Mouse (Mus musculus) left cerebral cortex, postnatal 10 days (tissue): ENCODE data around the gene Tmem97. TPM values are rescaled to one million over a fixed set of nuclear protein-coding genes. Genes with fewer than 3 reads are reported as not detected.
"Not testable (repeated sequence)": the region's sequence is repeated elsewhere in the genome, so short reads cannot be mapped to it uniquely, and the experiment has no call there.

Experiments used
- DNase-seq, 2 experiments: peaks; one replicate each; pipeline ENCODE4 v3.0.0; 2021 to 2022; ENCODE audit warnings: low spot score in 2 of 2, mixed read lengths in 1 of 2; ENCODE audit errors: extremely low spot score in 1 of 2
- intact Hi-C: fragments of 180-260 bp; cut with DNase I; formaldehyde crosslinking; loops from one replicate; pipeline ENCODE4 v1.15.1; 2025
- total RNA-seq, 2 experiments: library from RNA; stranded (reverse); gene quantifications; 2 replicates each; pipeline ENCODE4 v1.2.3; 2021

Gene Tmem97
- total RNA-seq, 2 experiments from 2014 or later, result 26.2 to 28.8 TPM

GRCm38 (mm10) chr11:78557241-78557640, 6.7 kb upstream of the Tmem97 start:
- intact Hi-C loops, result loop anchor here (5.0 kb wide), 1 partner anchor 400 kb away; no protein-coding TSS in a partner anchor
- DNase-seq, result no peak

GRCm38 (mm10) chr11:78556070-78556469, 5.5 kb upstream of the Tmem97 start:
- intact Hi-C loops, result loop anchor here (5.0 kb wide), 1 partner anchor 401 kb away; no protein-coding TSS in a partner anchor
- no peak for DNase-seq

- intact Hi-C loops, result loop anchor here (5.0 kb wide), 1 partner anchor 402 kb away; no protein-coding TSS in a partner anchor
- no peak for DNase-seq
Observed at GRCm38 (mm10) chr11:78555623-78556022, 5.0 kb upstream of the Tmem97 start.

- DNase-seq, result no peak
- intact Hi-C loops, result no loop called here
Observed at GRCm38 (mm10) chr11:78551059-78551398, 452 bp upstream of the Tmem97 start.

- intact Hi-C loops, result no loop called here
- DNase-seq, result no peak
Observed at GRCm38 (mm10) chr11:78549491-78549987, 1.0 kb downstream of the Tmem97 start.

GRCm38 (mm10) chr11:78547718-78548460, 2.7 kb downstream of the Tmem97 start:
- no peak for DNase-seq
- intact Hi-C loops, result no loop called here

GRCm38 (mm10) chr11:78545181-78545580, 5.4 kb downstream of the Tmem97 start:
- no peak for DNase-seq

GRCm38 (mm10) chr11:78544449-78545111, 6.0 kb downstream of the Tmem97 start:
- intact Hi-C loops, result loop anchor here (5.0 kb wide), 1 partner anchor 408 kb away; no protein-coding TSS in a partner anchor
- DNase-seq, result no peak

More at GRCm38 (mm10) chr11:78545181-78545580, 5.4 kb downstream of the Tmem97 start:
- intact Hi-C loops, result no loop called here

GRCm38 (mm10) chr11:78540358-78540757, 10.2 kb downstream of the Tmem97 start:
- no peak for DNase-seq
- intact Hi-C loops, result loop anchor here (5.0 kb wide), 1 partner anchor 412 kb away; no protein-coding TSS in a partner anchor

GRCm38 (mm10) chr11:78536690-78537084, 13.9 kb downstream of the Tmem97 start:
- DNase-seq, result no peak
- intact Hi-C loops, result no loop called here

GRCm38 (mm10) chr11:78536080-78536689, 14.4 kb downstream of the Tmem97 start, which contains the start of the genes Tnfaip1 and Ift20:
Gene Tnfaip1, minus strand, starts transcription at chr11:78536332.
Gene Ift20, plus strand, starts transcription at chr11:78536361.
- intact Hi-C loops, result no loop called here
- peak; percentile 98 to 99 for DNase-seq

GRCm38 (mm10) chr11:78535376-78536079, 15.0 kb downstream of the Tmem97 start:
- DNase-seq, result no peak
- intact Hi-C loops, result no loop called here

- intact Hi-C loops, result no loop called here
- no peak for DNase-seq
Observed at GRCm38 (mm10) chr11:78534516-78534915, 16.1 kb downstream of the Tmem97 start.

- intact Hi-C loops, DNase-seq: not testable (repeated sequence)
Observed at GRCm38 (mm10) chr11:78531515-78531914, 19.1 kb downstream of the Tmem97 start.

GRCm38 (mm10) chr11:78531046-78531445, 19.5 kb downstream of the Tmem97 start:
- DNase-seq, result peak in 1 of 2 experiments; percentile 85
- intact Hi-C loops, result no loop called here

- DNase-seq, result no peak
- intact Hi-C loops, result no loop called here
Observed at GRCm38 (mm10) chr11:78530001-78530400, 20.6 kb downstream of the Tmem97 start.

- intact Hi-C loops, result no loop called here
- DNase-seq, result no peak
Observed at GRCm38 (mm10) chr11:78528714-78529113, 21.9 kb downstream of the Tmem97 start.

- peak in 1 of 2 experiments; percentile 59 for DNase-seq
- intact Hi-C loops, result no loop called here
Observed at GRCm38 (mm10) chr11:78524838-78525237, 25.7 kb downstream of the Tmem97 start.
